Mouse (Mus musculus): ENCODE measurements around the gene Fgfr1op. TPM values are rescaled to one million over a fixed set of nuclear protein-coding genes. Genes with fewer than 3 reads are reported as not detected.

Fgfr1op gene
- polyA plus RNA-seq, 1 experiment, result 4.4 TPM

- 62% methylated on average over 3 of the region's 3 CpGs for WGBS
- DNase-seq, result no peak
- TF ChIP-seq CTCF (conservative IDR thresholded peaks at IDR 0.05; ENCODE audit: insufficient read depth, insufficient read length, low read depth, low read length) (no peak), POLR2A (IDR thresholded peaks at IDR 0.05; ENCODE audit: low read depth, low read length) (no peak)
- Histone ChIP-seq H3K4me1 (ENCODE audit: control insufficient read depth, insufficient read depth, low read length) (no peaks in the 10 kb centered on the region), H3K4me3 (ENCODE audit: insufficient read depth, low read depth, low read length) (no peak overlapping the region), H3K27ac (ENCODE audit: insufficient read depth, low read depth, low read length) (no peak overlapping the region), H3K27me3 (replicated peaks; ENCODE audit: control insufficient read depth, insufficient read depth, low read length) (no peaks in the 10 kb centered on the region), H3K36me3 (ENCODE audit: control insufficient read depth, insufficient read depth, low read length) (no peaks in the 10 kb centered on the region)
These were observed 44.9 kb downstream of the Fgfr1op start for GRCm38 (mm10) chr17:8210170-8210569.

GRCm38 (mm10) chr17:8210675-8211074 lies 45.4 kb downstream of the Fgfr1op start:
- no peaks in the 10 kb centered on the region for H3K4me1 ChIP-seq (ENCODE audit: control insufficient read depth, insufficient read depth, low read length)
- no peak for DNase-seq
- H3K4me3 ChIP-seq (ENCODE audit: insufficient read depth, low read depth, low read length), result no peak overlapping the region
- H3K27ac ChIP-seq (ENCODE audit: insufficient read depth, low read depth, low read length), result no peak overlapping the region
- 75% methylated on average over 10 of the region's 10 CpGs for WGBS
- H3K36me3 ChIP-seq (ENCODE audit: control insufficient read depth, insufficient read depth, low read length), result no peaks in the 10 kb centered on the region
- H3K27me3 ChIP-seq (replicated peaks; ENCODE audit: control insufficient read depth, insufficient read depth, low read length), result no peaks in the 10 kb centered on the region
- TF ChIP-seq POLR2A (IDR thresholded peaks at IDR 0.05; ENCODE audit: low read depth, low read length), result no peak

- Histone ChIP-seq H3K4me3 (ENCODE audit: insufficient read depth, low read depth, low read length) (no peak overlapping the region), H3K36me3 (ENCODE audit: control insufficient read depth, insufficient read depth, low read length) (no peaks in the 10 kb centered on the region), H3K27ac (ENCODE audit: insufficient read depth, low read depth, low read length) (no peak overlapping the region), H3K27me3 (replicated peaks; ENCODE audit: control insufficient read depth, insufficient read depth, low read length) (no peaks in the 10 kb centered on the region), H3K4me1 (ENCODE audit: control insufficient read depth, insufficient read depth, low read length) (no peaks in the 10 kb centered on the region)
- DNase-seq, result no peak
- WGBS, result 81% methylated on average over 6 of the region's 6 CpGs
- TF ChIP-seq CTCF (conservative IDR thresholded peaks at IDR 0.05; ENCODE audit: insufficient read depth, insufficient read length, low read depth, low read length), result no peak
- TF ChIP-seq POLR2A (IDR thresholded peaks at IDR 0.05; ENCODE audit: low read depth, low read length), result no peak
These were observed 46.1 kb downstream of the Fgfr1op start for GRCm38 (mm10) chr17:8211399-8211798.

GRCm38 (mm10) chr17:8214369-8214768 lies 49.1 kb downstream of the Fgfr1op start:
- Histone ChIP-seq H3K4me1 (ENCODE audit: control insufficient read depth, insufficient read depth, low read length) (no peaks in the 10 kb centered on the region), H3K36me3 (ENCODE audit: control insufficient read depth, insufficient read depth, low read length) (no peaks in the 10 kb centered on the region), H3K27ac (ENCODE audit: insufficient read depth, low read depth, low read length) (no peak overlapping the region), H3K27me3 (replicated peaks; ENCODE audit: control insufficient read depth, insufficient read depth, low read length) (no peaks in the 10 kb centered on the region), H3K4me3 (ENCODE audit: insufficient read depth, low read depth, low read length) (no peak overlapping the region)
- 92% methylated on average over 1 of the region's 1 CpGs for WGBS
- TF ChIP-seq POLR2A (IDR thresholded peaks at IDR 0.05; ENCODE audit: low read depth, low read length), result no peak
- TF ChIP-seq CTCF (conservative IDR thresholded peaks at IDR 0.05; ENCODE audit: insufficient read depth, insufficient read length, low read depth, low read length), result no peak
- no peak for DNase-seq

GRCm38 (mm10) chr17:8215016-8215745 lies 49.9 kb downstream of the Fgfr1op start:
- Histone ChIP-seq H3K4me3 (ENCODE audit: insufficient read depth, low read depth, low read length) (no peak overlapping the region), H3K27me3 (replicated peaks; ENCODE audit: control insufficient read depth, insufficient read depth, low read length) (no peaks in the 10 kb centered on the region), H3K4me1 (ENCODE audit: control insufficient read depth, insufficient read depth, low read length) (no peaks in the 10 kb centered on the region), H3K27ac (ENCODE audit: insufficient read depth, low read depth, low read length) (no peak overlapping the region), H3K36me3 (ENCODE audit: control insufficient read depth, insufficient read depth, low read length) (no peaks in the 10 kb centered on the region)
- no peak for DNase-seq
- no peak for TF ChIP-seq POLR2A (IDR thresholded peaks at IDR 0.05; ENCODE audit: low read depth, low read length)
- TF ChIP-seq CTCF (conservative IDR thresholded peaks at IDR 0.05; ENCODE audit: insufficient read depth, insufficient read length, low read depth, low read length), result no peak
- 91% methylated on average over 12 of the region's 12 CpGs for WGBS

- Histone ChIP-seq H3K4me1 (ENCODE audit: control insufficient read depth, insufficient read depth, low read length) (no peaks in the 10 kb centered on the region), H3K4me3 (ENCODE audit: insufficient read depth, low read depth, low read length) (no peak overlapping the region), H3K27me3 (replicated peaks; ENCODE audit: control insufficient read depth, insufficient read depth, low read length) (no peaks in the 10 kb centered on the region), H3K27ac (ENCODE audit: insufficient read depth, low read depth, low read length) (no peak overlapping the region), H3K36me3 (ENCODE audit: control insufficient read depth, insufficient read depth, low read length) (no peaks in the 10 kb centered on the region)
- TF ChIP-seq POLR2A (IDR thresholded peaks at IDR 0.05; ENCODE audit: low read depth, low read length) (no peak), CTCF (conservative IDR thresholded peaks at IDR 0.05; ENCODE audit: insufficient read depth, insufficient read length, low read depth, low read length) (no peak)
- WGBS, result 77% methylated on average over 10 of the region's 10 CpGs
- no peak for DNase-seq
These were observed 57.9 kb downstream of the Fgfr1op start for GRCm38 (mm10) chr17:8223225-8223624.

GRCm38 (mm10) chr17:8224072-8224471 lies 58.8 kb downstream of the Fgfr1op start:
- Histone ChIP-seq H3K4me3 (ENCODE audit: insufficient read depth, low read depth, low read length) (no peak overlapping the region), H3K36me3 (ENCODE audit: control insufficient read depth, insufficient read depth, low read length) (no peaks in the 10 kb centered on the region), H3K27me3 (replicated peaks; ENCODE audit: control insufficient read depth, insufficient read depth, low read length) (no peaks in the 10 kb centered on the region), H3K4me1 (ENCODE audit: control insufficient read depth, insufficient read depth, low read length) (no peaks in the 10 kb centered on the region), H3K27ac (ENCODE audit: insufficient read depth, low read depth, low read length) (no peak overlapping the region)
- DNase-seq, result no peak
- WGBS, result 69% methylated on average over 1 of the region's 1 CpGs
- TF ChIP-seq POLR2A (IDR thresholded peaks at IDR 0.05; ENCODE audit: low read depth, low read length), result no peak
- TF ChIP-seq CTCF (conservative IDR thresholded peaks at IDR 0.05; ENCODE audit: insufficient read depth, insufficient read length, low read depth, low read length), result no peak
